Mouse (Mus musculus): ENCODE data around the gene Ufm1. TPM values are rescaled to one million over a fixed set of nuclear protein-coding genes. Genes with fewer than 3 reads are reported as not detected.

Ufm1 gene
- polyA plus RNA-seq, 1 experiment = 50.3 TPM

- peak overlapping the region; percentile 28; the same call in 1 of the 2 replicates for H3K27ac ChIP-seq (ENCODE audit: insufficient read depth, low read length)
- TF ChIP-seq POLR2A (IDR thresholded peaks at IDR 0.05; ENCODE audit: insufficient read depth, low read length) = no peak
- TF ChIP-seq EP300 (IDR thresholded peaks at IDR 0.05; ENCODE audit: insufficient read depth, low read depth, low read length) = no peak
- no peak for TF ChIP-seq CTCF (IDR thresholded peaks at IDR 0.05; ENCODE audit: low read depth, low read length)
- peaks cover 13% of the 10 kb centered on the region for H3K4me1 ChIP-seq (ENCODE audit: control insufficient read depth, insufficient read depth, low read length)
- no peaks in the 10 kb centered on the region for H3K27me3 ChIP-seq (ENCODE audit: control insufficient read depth, insufficient read depth, low read length, poor library complexity, severe bottlenecking)
- no peak overlapping the region for H3K4me3 ChIP-seq (ENCODE audit: low read depth, low read length)
- no peak overlapping the region for H3K9ac ChIP-seq (ENCODE audit: low read depth, poor library complexity, severe bottlenecking)
- no peaks in the 10 kb centered on the region for H3K9me3 ChIP-seq (replicated peaks; ENCODE audit: control insufficient read depth, insufficient read depth, low read length, poor library complexity, severe bottlenecking)
- no peaks in the 10 kb centered on the region for H3K36me3 ChIP-seq (ENCODE audit: control insufficient read depth, insufficient read depth, low read length, poor library complexity, severe bottlenecking)
Observed at GRCm38 (mm10) chr3:53868212-53868611, 4.6 kb upstream of the Ufm1 start.

DNA sequence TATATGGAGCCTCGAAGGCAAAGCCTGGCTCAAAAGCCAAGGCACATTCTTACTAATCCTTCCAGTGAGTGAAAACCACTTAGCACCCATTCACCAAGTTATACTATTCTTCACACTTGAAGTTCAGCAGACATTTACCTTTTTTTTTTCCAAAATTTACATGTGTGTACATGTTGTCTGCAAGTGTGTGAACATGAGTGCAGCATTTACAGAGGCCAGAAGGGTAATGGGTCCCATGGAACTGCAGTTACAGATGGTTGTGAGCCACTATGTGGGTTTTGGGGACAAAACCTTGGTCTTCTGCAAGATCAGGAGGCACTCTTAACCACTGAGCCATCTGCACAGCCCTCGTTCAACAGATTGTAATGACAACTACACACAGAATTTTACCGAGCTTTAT lies 8.8 kb downstream of the Ufm1 start:
- H3K36me3 ChIP-seq (ENCODE audit: control insufficient read depth, insufficient read depth, low read length, poor library complexity, severe bottlenecking) = peaks cover 12% of the 10 kb centered on the region
- TF ChIP-seq CTCF (IDR thresholded peaks at IDR 0.05; ENCODE audit: low read depth, low read length) = no peak
- TF ChIP-seq EP300 (IDR thresholded peaks at IDR 0.05; ENCODE audit: insufficient read depth, low read depth, low read length) = no peak
- no peak for TF ChIP-seq POLR2A (IDR thresholded peaks at IDR 0.05; ENCODE audit: insufficient read depth, low read length)
- no peak overlapping the region for H3K9ac ChIP-seq (ENCODE audit: low read depth, poor library complexity, severe bottlenecking)
- H3K27me3 ChIP-seq (ENCODE audit: control insufficient read depth, insufficient read depth, low read length, poor library complexity, severe bottlenecking) = no peaks in the 10 kb centered on the region
- no peak overlapping the region for H3K27ac ChIP-seq (ENCODE audit: insufficient read depth, low read length)
- H3K9me3 ChIP-seq (replicated peaks; ENCODE audit: control insufficient read depth, insufficient read depth, low read length, poor library complexity, severe bottlenecking) = no peaks in the 10 kb centered on the region
- H3K4me1 ChIP-seq (ENCODE audit: control insufficient read depth, insufficient read depth, low read length) = no peaks in the 10 kb centered on the region
- H3K4me3 ChIP-seq (ENCODE audit: low read depth, low read length) = no peak overlapping the region

DNA sequence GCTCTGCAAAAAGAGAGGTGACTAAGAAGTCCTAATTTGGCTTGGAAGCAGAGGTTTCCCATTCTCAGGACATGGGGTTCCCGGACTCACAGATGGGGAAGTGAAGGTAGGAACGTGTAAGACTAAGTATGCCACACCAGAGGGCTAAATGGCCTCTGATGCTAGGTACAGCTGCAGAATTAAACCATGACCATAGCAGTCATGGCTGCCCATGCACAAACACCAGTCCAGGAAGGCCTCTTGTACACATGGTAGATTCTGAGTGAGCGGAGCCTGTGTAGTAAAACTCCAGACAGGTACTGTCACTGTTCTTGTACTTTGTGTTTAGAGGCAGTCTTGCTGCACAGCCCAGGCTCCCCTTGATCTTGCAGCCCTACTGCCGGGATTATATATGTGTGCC lies 9.4 kb downstream of the Ufm1 start:
- H3K27ac ChIP-seq (ENCODE audit: insufficient read depth, low read length) = no peak overlapping the region
- H3K4me3 ChIP-seq (ENCODE audit: low read depth, low read length) = no peak overlapping the region
- H3K9me3 ChIP-seq (replicated peaks; ENCODE audit: control insufficient read depth, insufficient read depth, low read length, poor library complexity, severe bottlenecking) = no peaks in the 10 kb centered on the region
- H3K4me1 ChIP-seq (ENCODE audit: control insufficient read depth, insufficient read depth, low read length) = no peaks in the 10 kb centered on the region
- TF ChIP-seq CTCF (IDR thresholded peaks at IDR 0.05; ENCODE audit: low read depth, low read length) = no peak
- H3K9ac ChIP-seq (ENCODE audit: low read depth, poor library complexity, severe bottlenecking) = no peak overlapping the region
- peaks cover 9% of the 10 kb centered on the region for H3K36me3 ChIP-seq (ENCODE audit: control insufficient read depth, insufficient read depth, low read length, poor library complexity, severe bottlenecking)
- no peaks in the 10 kb centered on the region; the same call in 1 of the 2 replicates for H3K27me3 ChIP-seq (ENCODE audit: control insufficient read depth, insufficient read depth, low read length, poor library complexity, severe bottlenecking)

DNA sequence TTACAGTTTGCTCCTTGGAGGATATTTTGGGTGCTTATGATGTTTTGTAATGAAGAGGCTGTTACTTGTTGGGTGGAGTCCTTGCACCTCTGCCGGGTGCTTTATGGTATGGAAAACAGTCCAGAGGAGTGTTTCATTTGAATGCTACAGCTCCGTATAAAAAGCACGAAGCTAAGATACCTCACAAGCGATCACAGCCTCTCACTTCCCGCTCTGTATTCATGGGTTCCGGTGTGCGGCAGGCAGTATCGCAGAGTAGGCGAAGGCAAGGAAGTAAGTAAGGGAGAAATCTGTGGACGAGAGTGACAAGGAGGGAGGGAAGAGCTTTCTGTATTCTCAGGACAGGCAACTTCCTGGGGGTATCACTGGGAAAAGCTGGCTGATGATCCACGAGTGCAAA lies 15.4 kb downstream of the Ufm1 start:
- no peak overlapping the region for H3K27ac ChIP-seq (ENCODE audit: insufficient read depth, low read length)
- H3K9ac ChIP-seq (ENCODE audit: low read depth, poor library complexity, severe bottlenecking) = no peak overlapping the region
- TF ChIP-seq POLR2A (IDR thresholded peaks at IDR 0.05; ENCODE audit: insufficient read depth, low read length) (no peak), EP300 (IDR thresholded peaks at IDR 0.05; ENCODE audit: insufficient read depth, low read depth, low read length) (no peak), CTCF (IDR thresholded peaks at IDR 0.05; ENCODE audit: low read depth, low read length) (no peak)
- no peaks in the 10 kb centered on the region; the same call in 1 of the 2 replicates for H3K27me3 ChIP-seq (ENCODE audit: control insufficient read depth, insufficient read depth, low read length, poor library complexity, severe bottlenecking)
- H3K9me3 ChIP-seq (replicated peaks; ENCODE audit: control insufficient read depth, insufficient read depth, low read length, poor library complexity, severe bottlenecking) = no peaks in the 10 kb centered on the region
- H3K36me3 ChIP-seq (ENCODE audit: control insufficient read depth, insufficient read depth, low read length, poor library complexity, severe bottlenecking) = no peaks in the 10 kb centered on the region
- no peak overlapping the region for H3K4me3 ChIP-seq (ENCODE audit: low read depth, low read length)
- H3K4me1 ChIP-seq (ENCODE audit: control insufficient read depth, insufficient read depth, low read length) = no peaks in the 10 kb centered on the region

DNA sequence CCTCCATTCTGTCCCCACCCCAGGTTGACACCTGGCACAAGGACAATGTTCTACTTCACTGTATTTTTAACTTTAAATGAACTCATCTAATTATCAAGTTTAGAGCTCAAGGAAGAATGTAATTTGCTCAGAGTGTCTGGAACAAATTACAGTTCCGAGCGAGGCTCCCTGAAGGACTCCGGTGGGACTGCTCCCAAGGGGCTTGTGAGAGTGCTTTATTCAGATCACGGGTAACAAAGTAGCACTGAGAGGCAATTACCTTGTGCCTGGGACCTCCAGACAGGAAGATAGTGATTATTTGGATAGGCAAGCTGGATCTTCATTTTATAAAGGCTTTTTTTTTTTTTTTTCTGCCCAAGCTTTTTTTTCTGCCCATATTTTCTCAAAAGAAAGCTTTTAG lies 15.9 kb downstream of the Ufm1 start:
- Histone ChIP-seq H3K4me1 (ENCODE audit: control insufficient read depth, insufficient read depth, low read length) (no peaks in the 10 kb centered on the region), H3K4me3 (ENCODE audit: low read depth, low read length) (no peak overlapping the region), H3K36me3 (ENCODE audit: control insufficient read depth, insufficient read depth, low read length, poor library complexity, severe bottlenecking) (no peaks in the 10 kb centered on the region), H3K27me3 (ENCODE audit: control insufficient read depth, insufficient read depth, low read length, poor library complexity, severe bottlenecking) (no peaks in the 10 kb centered on the region; the same call in 1 of the 2 replicates), H3K9ac (ENCODE audit: low read depth, poor library complexity, severe bottlenecking) (no peak overlapping the region), H3K9me3 (replicated peaks; ENCODE audit: control insufficient read depth, insufficient read depth, low read length, poor library complexity, severe bottlenecking) (no peaks in the 10 kb centered on the region), H3K27ac (ENCODE audit: insufficient read depth, low read length) (no peak overlapping the region)
- TF ChIP-seq POLR2A (IDR thresholded peaks at IDR 0.05; ENCODE audit: insufficient read depth, low read length) (no peak), EP300 (IDR thresholded peaks at IDR 0.05; ENCODE audit: insufficient read depth, low read depth, low read length) (no peak), CTCF (IDR thresholded peaks at IDR 0.05; ENCODE audit: low read depth, low read length) (no peak)

DNA sequence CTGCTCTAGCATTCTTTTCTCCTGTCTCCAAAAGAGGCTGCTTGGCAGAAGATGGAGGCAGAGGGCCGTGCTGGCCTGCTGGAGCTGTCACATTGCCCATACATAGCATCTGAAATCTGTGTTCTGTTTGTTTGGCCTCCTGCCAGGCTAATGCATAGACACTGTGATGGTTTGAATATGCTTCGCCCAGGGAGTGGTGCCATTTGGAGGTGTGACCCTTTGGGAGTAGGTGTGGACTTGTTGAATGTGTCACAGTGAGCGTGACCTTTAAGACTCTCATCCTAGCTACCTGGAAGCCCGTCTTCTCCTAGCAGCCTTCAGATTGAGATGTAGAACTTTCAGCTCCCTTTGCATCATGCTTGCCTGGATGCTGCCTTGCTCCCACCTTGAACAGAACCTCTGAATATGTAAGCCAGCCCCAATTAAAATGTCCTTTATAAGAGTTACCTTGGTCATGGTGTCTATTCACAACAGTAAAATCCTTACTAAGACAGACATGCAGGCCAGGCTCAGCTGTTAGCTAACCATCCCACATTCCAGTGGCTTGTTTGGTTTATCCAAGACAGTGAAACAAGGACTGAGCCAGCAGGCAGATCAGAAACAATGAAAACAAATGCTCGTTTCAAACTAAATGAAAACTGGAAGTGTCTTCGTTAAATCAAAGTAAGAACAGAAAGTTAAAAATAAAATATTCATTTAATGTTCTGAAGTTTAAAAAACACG lies 17.3 kb downstream of the Ufm1 start:
- no peak overlapping the region for H3K27ac ChIP-seq (ENCODE audit: insufficient read depth, low read length)
- no peaks in the 10 kb centered on the region; the same call in 1 of the 2 replicates for H3K27me3 ChIP-seq (ENCODE audit: control insufficient read depth, insufficient read depth, low read length, poor library complexity, severe bottlenecking)
- H3K9me3 ChIP-seq (replicated peaks; ENCODE audit: control insufficient read depth, insufficient read depth, low read length, poor library complexity, severe bottlenecking) = no peaks in the 10 kb centered on the region
- TF ChIP-seq EP300 (IDR thresholded peaks at IDR 0.05; ENCODE audit: insufficient read depth, low read depth, low read length) (no peak), POLR2A (IDR thresholded peaks at IDR 0.05; ENCODE audit: insufficient read depth, low read length) (no peak), CTCF (IDR thresholded peaks at IDR 0.05; ENCODE audit: low read depth, low read length) (no peak)
- H3K36me3 ChIP-seq (ENCODE audit: control insufficient read depth, insufficient read depth, low read length, poor library complexity, severe bottlenecking) = no peaks in the 10 kb centered on the region
- no peak overlapping the region for H3K4me3 ChIP-seq (ENCODE audit: low read depth, low read length)
- no peaks in the 10 kb centered on the region for H3K4me1 ChIP-seq (ENCODE audit: control insufficient read depth, insufficient read depth, low read length)
- H3K9ac ChIP-seq (ENCODE audit: low read depth, poor library complexity, severe bottlenecking) = no peak overlapping the region

All from ES-Bruce4 (cell line).